Mouse (Mus musculus) kidney, embryonic 16.5 days (tissue): ENCODE measurements around the gene Slc10a4. TPM values are rescaled to one million over a fixed set of nuclear protein-coding genes. Genes with fewer than 3 reads are reported as not detected.
"Not testable (repeated sequence)": the region's sequence is repeated elsewhere in the genome, so short reads cannot be mapped to it uniquely, and the experiment has no call there.

ENCODE experiments used
- ATAC-seq: fragments of 200-750 bp; cut with Nextera tagmentation; 2 replicates; pipeline ENCODE4 v1.8.0; 2017; ENCODE audit warnings: moderate TSS enrichment; ENCODE audit not compliant: low FRiP score, low TSS enrichment
- H3K27ac ChIP-seq: fragments of 300-500 bp; sonication (generic); 2 replicates; pipeline ENCODE4 v1.5.1; 2014; ENCODE audit warnings: low read length
- H3K27me3 ChIP-seq: fragments of 300-500 bp; sonication (generic); 2 replicates; pipeline ENCODE4 v1.6.1; 2014; ENCODE audit warnings: low read length, control low read depth, mixed read lengths; ENCODE audit not compliant: insufficient read depth
- H3K36me3 ChIP-seq: fragments of 300-500 bp; sonication (generic); 2 replicates; pipeline ENCODE4 v1.6.1; 2014; ENCODE audit warnings: low read length, control low read depth, mixed read lengths; ENCODE audit not compliant: insufficient read depth
- H3K4me1 ChIP-seq: fragments of 300-500 bp; sonication (generic); 2 replicates; pipeline ENCODE4 v1.6.1; 2014; ENCODE audit warnings: low read length, control low read depth, mixed read lengths; ENCODE audit not compliant: insufficient read depth
- H3K4me2 ChIP-seq: fragments of 300-500 bp; sonication (generic); replicated peaks from 2 replicates; pipeline ENCODE4 v1.6.1; 2014; ENCODE audit warnings: low read depth, low read length
- H3K4me3 ChIP-seq: fragments of 300-500 bp; sonication (generic); 2 replicates; pipeline ENCODE4 v1.5.1; 2014; ENCODE audit warnings: mild to moderate bottlenecking, low read length
- H3K9ac ChIP-seq: fragments of 300-500 bp; sonication (generic); replicated peaks from 2 replicates; pipeline ENCODE4 v1.6.1; 2014; ENCODE audit warnings: low read length
- H3K9me3 ChIP-seq: fragments of 300-500 bp; sonication (generic); 2 replicates; pipeline ENCODE4 v1.6.1; 2016; ENCODE audit warnings: low read length, control low read depth
- WGBS: fragments of 180-500 bp; shearing (Covaris S2); extraction: QIAGEN DNeasy Blood & Tissue Kit; methylation state at CpG from one replicate; pipeline ENCODE4 v1.1.7; 2014; 5-methylcytosine and 5-hydroxymethylcytosine counted together
- polyA plus RNA-seq: library from polyadenylated mRNA; unstranded; fragments of >200 nt; fragmentation: Nextera tagmentation; extraction: Ambion mirVana; gene quantifications from 2 replicates; pipeline ENCODE4 v1.2.1, GENCODE M21; 2015

The Slc10a4 gene
- polyA plus RNA-seq, 1 experiment from 2014 or later: 1.2 TPM

- not testable (repeated sequence) for H3K4me3 ChIP-seq, H3K27ac ChIP-seq, H3K9me3 ChIP-seq, H3K36me3 ChIP-seq, H3K9ac ChIP-seq, H3K4me1 ChIP-seq, H3K4me2 ChIP-seq, ATAC-seq
- H3K27me3 ChIP-seq: peaks cover 39% of the 10 kb centered on the region
- 96% methylated on average over 14 of the region's 16 CpGs for WGBS
Measured at GRCm38 (mm10) chr5:73011806-73012205, 5.1 kb downstream of the Slc10a4 start.

DNA sequence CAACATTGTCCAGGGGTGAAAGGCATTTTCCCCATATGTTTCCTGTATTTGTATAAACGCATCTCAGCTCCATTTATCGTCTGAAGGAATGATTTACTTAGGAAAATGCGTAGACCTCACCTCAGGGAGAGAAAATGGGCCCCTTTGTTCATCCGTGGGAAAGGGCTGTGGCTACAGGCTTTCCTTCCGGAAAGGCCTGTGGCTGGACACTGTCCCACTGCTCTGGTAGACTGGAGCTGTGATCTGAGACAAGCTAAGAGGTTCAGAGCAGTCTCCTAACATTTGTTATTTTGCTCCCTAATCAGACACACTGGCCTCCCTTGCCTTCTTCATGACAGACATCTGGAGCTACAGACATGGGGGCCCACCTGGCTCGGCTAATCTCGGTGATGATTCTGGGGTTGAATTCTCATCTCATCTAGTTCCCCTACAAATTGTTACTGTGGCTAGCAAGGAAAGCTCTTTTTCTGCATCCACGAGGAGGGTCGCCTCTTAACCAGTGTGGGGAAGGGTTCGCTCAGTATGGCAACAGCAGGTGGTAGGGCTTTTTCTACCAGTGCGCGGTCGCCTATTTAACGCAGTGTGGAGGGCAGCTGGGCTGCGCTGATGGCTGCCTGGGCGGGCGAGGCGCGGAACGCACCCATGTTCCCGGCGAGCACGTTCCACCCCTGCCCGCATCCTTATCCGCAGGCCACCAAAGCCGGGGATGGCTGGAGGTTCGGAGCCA, 6.4 kb downstream of the Slc10a4 start:
- H3K27me3 ChIP-seq: peaks cover 29% of the 10 kb centered on the region
- not testable (repeated sequence) for H3K27ac ChIP-seq, H3K9me3 ChIP-seq, H3K36me3 ChIP-seq, H3K4me1 ChIP-seq, H3K9ac ChIP-seq
- ATAC-seq: peak; percentile 47; the same call in 1 of the 2 replicates
- peak overlapping the region; percentile 48 for H3K4me3 ChIP-seq
- H3K4me2 ChIP-seq: peak overlapping the region; percentile 71
- 27% methylated on average over 22 of the region's 27 CpGs for WGBS

GRCm38 (mm10) chr5:73013611-73014287, 7.1 kb downstream of the Slc10a4 start:
- H3K4me1 ChIP-seq, H3K27ac ChIP-seq, H3K36me3 ChIP-seq, H3K9me3 ChIP-seq: not testable (repeated sequence)
- WGBS: under 1% methylated on average over 44 of the region's 65 CpGs
- peak overlapping the region; percentile 48 for H3K4me3 ChIP-seq
- H3K9ac ChIP-seq: peak overlapping the region; percentile 35; the same call in 1 of the 2 replicates
- peak; percentile 83 for ATAC-seq
- peak overlapping the region; percentile 71 for H3K4me2 ChIP-seq
- H3K27me3 ChIP-seq: peaks cover 22% of the 10 kb centered on the region

- 46% methylated on average over 9 of the region's 9 CpGs for WGBS
- Histone ChIP-seq H3K27ac (no peak overlapping the region), H3K4me2 (no peak overlapping the region), H3K27me3 (peaks cover 22% of the 10 kb centered on the region), H3K4me3 (no peak overlapping the region), H3K9ac (no peak overlapping the region), H3K36me3 (no peaks in the 10 kb centered on the region), H3K9me3 (no peaks in the 10 kb centered on the region), H3K4me1 (peaks cover 5% of the 10 kb centered on the region; the same call in 1 of the 2 replicates)
- ATAC-seq: no peak
Measured at GRCm38 (mm10) chr5:73014745-73015144, 8.1 kb downstream of the Slc10a4 start.

- H3K9ac ChIP-seq: no peak overlapping the region
- no peaks in the 10 kb centered on the region for H3K27me3 ChIP-seq
- H3K9me3 ChIP-seq: no peaks in the 10 kb centered on the region
- ATAC-seq: no peak
- WGBS: 89% methylated on average over 13 of the region's 13 CpGs
- no peak overlapping the region for H3K4me2 ChIP-seq
- H3K27ac ChIP-seq: no peak overlapping the region
- no peak overlapping the region for H3K4me3 ChIP-seq
- 0 out of 2 replicates have a peak, but pooled peaks cover 1% of the 10 kb centered on the region for H3K4me1 ChIP-seq
- H3K36me3 ChIP-seq: peaks cover 28% of the 10 kb centered on the region
Measured at GRCm38 (mm10) chr5:73023801-73024200, 17.1 kb downstream of the Slc10a4 start.

DNA sequence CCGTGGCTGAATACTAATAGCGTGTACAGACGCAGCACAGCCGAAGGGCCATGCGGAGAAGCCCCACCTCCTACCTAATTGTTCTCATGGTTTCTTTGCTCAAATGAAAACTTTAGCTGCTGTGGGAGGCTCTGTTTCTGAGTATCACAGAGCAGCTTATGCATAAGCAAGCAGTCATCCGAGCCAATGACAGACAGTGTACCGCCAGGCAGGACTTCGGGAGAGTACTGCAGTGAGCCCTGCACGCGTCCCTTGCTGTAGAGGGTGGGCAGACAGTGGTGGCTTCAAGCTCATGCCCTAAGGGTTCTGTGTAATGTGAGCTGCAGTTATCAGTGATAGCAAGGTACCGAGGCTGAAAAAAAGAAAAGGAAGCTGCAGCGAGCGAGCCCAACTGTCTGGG, 22.0 kb downstream of the Slc10a4 start:
- Histone ChIP-seq H3K4me3 (no peak overlapping the region), H3K27me3 (no peaks in the 10 kb centered on the region), H3K27ac (no peak overlapping the region), H3K36me3 (peaks cover 40% of the 10 kb centered on the region), H3K4me1 (0 out of 2 replicates have a peak, but pooled peaks cover 2% of the 10 kb centered on the region), H3K9me3 (no peaks in the 10 kb centered on the region), H3K9ac (0 out of 2 replicates have a peak overlapping the region, but pooled peaks have one; percentile 26), H3K4me2 (no peak overlapping the region)
- peak; percentile 61; the same call in 1 of the 2 replicates for ATAC-seq
- 74% methylated on average over 13 of the region's 13 CpGs for WGBS

DNA sequence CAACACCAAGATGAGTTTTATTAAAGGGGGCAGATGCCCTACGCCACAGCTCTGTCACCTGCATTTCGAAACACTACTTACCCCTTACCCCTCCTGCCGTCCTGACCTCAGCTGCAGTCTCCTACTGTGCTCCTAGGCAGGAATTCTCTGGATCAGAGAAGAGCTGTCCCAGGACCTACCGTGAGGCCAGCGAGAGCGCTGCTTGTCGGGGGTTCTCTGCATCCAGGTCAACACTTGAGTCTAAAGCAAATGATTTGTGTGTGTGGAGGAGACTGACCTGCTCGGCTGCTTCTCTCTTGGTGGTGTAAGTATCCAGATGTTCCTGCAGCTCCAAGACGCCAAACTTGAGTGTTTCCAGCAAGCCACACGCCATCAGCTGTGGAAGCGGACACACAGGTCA, 25.8 kb downstream of the Slc10a4 start:
- WGBS: 74% methylated on average over 11 of the region's 11 CpGs
- H3K36me3 ChIP-seq: peaks cover 40% of the 10 kb centered on the region

GRCm38 (mm10) chr5:73044055-73044454, 37.4 kb downstream of the Slc10a4 start:
- Histone ChIP-seq H3K36me3 (peaks cover 46% of the 10 kb centered on the region), H3K27me3 (no peaks in the 10 kb centered on the region), H3K9me3 (peaks cover 5% of the 10 kb centered on the region; the same call in 1 of the 2 replicates), H3K4me1 (no peaks in the 10 kb centered on the region), H3K4me3 (no peak overlapping the region), H3K9ac (no peak overlapping the region), H3K4me2 (no peak overlapping the region), H3K27ac (no peak overlapping the region)
- WGBS: 96% methylated on average over 2 of the region's 2 CpGs
- ATAC-seq: no peak

More for the DNA sequence above, 25.8 kb downstream of the Slc10a4 start:
- Histone ChIP-seq H3K9me3 (no peaks in the 10 kb centered on the region), H3K27ac (no peak overlapping the region), H3K9ac (no peak overlapping the region), H3K4me1 (0 out of 2 replicates have a peak, but pooled peaks cover 2% of the 10 kb centered on the region), H3K27me3 (no peaks in the 10 kb centered on the region), H3K4me2 (no peak overlapping the region), H3K4me3 (no peak overlapping the region)
- ATAC-seq: no peak

- no peak overlapping the region for H3K27ac ChIP-seq
- H3K36me3 ChIP-seq: peaks cover 69% of the 10 kb centered on the region
- no peaks in the 10 kb centered on the region for H3K4me1 ChIP-seq
- ATAC-seq: no peak
- 90% methylated on average over 7 of the region's 7 CpGs for WGBS
- no peaks in the 10 kb centered on the region for H3K27me3 ChIP-seq
- no peak overlapping the region for H3K4me3 ChIP-seq
- no peak overlapping the region for H3K9ac ChIP-seq
- peaks cover 5% of the 10 kb centered on the region; the same call in 1 of the 2 replicates for H3K9me3 ChIP-seq
- H3K4me2 ChIP-seq: no peak overlapping the region
Measured at GRCm38 (mm10) chr5:73047651-73048245, 41.1 kb downstream of the Slc10a4 start.
